Mouse (Mus musculus): ENCODE measurements around the gene 1700001O22Rik. TPM values are rescaled to one million over a fixed set of nuclear protein-coding genes. Genes with fewer than 3 reads are reported as not detected.

Gene 1700001O22Rik
- 0.64 and 3.4 TPM in 2 replicates for polyA plus RNA-seq (2012; rRNA removed; ENCODE audit: low replicate concordance)

GRCm38 (mm10) chr2:30803604-30804003 is at the start of gene 1700001O22Rik:
Gene 1700001O22Rik, minus strand, starts transcription at chr2:30803661.

GRCm38 (mm10) chr2:30834373-30835022 is 31.0 kb upstream of the 1700001O22Rik start, which contains the start of gene Prrx2:
Gene Prrx2, plus strand, starts transcription at chr2:30834972.

GRCm38 (mm10) chr2:30830283-30830795 is 26.9 kb upstream of the 1700001O22Rik start, which contains the start of gene Asb6:
Gene Asb6, minus strand, starts transcription at chr2:30830333.

GRCm38 (mm10) chr2:30807648-30808295 is 4.3 kb upstream of the 1700001O22Rik start, which contains the start of gene Ntmt1:
Gene Ntmt1, plus strand, starts transcription at chr2:30807826.

Other genes with a start within 250 kb of the 1700001O22Rik start
- 0.85 TPM in 1 of 2 replicates, not detected in the other for gene Cstad, start 208.6 kb downstream of the 1700001O22Rik start, polyA plus RNA-seq (2012; rRNA removed; ENCODE audit: low replicate concordance)
- 21.2 and 24.8 TPM in 2 replicates for gene Ntmt1, start 4.2 kb upstream of the 1700001O22Rik start, polyA plus RNA-seq (2012; rRNA removed; ENCODE audit: low replicate concordance)
- gene Asb6, start 26.7 kb upstream of the 1700001O22Rik start, polyA plus RNA-seq (2012; rRNA removed; ENCODE audit: low replicate concordance): 25.1 and 27.8 TPM in 2 replicates
- gene Prrx2, start 31.3 kb upstream of the 1700001O22Rik start, polyA plus RNA-seq (2012; rRNA removed; ENCODE audit: low replicate concordance): 3.2 and 4.0 TPM in 2 replicates
- 12.7 and 14.5 TPM in 2 replicates for gene Ptges, start 126.2 kb upstream of the 1700001O22Rik start, polyA plus RNA-seq (2012; rRNA removed; ENCODE audit: low replicate concordance)
- gene Tor1b, start 149.3 kb upstream of the 1700001O22Rik start, polyA plus RNA-seq (2012; rRNA removed; ENCODE audit: low replicate concordance): 12.3 and 19.9 TPM in 2 replicates
- gene Tor1a, start 164.3 kb upstream of the 1700001O22Rik start, polyA plus RNA-seq (2012; rRNA removed; ENCODE audit: low replicate concordance): 66.2 and 88.2 TPM in 2 replicates
- 4.2 and 6.4 TPM in 2 replicates for gene BC005624, start 178.5 kb upstream of the 1700001O22Rik start, polyA plus RNA-seq (2012; rRNA removed; ENCODE audit: low replicate concordance)
- gene Usp20, start 178.6 kb upstream of the 1700001O22Rik start, polyA plus RNA-seq (2012; rRNA removed; ENCODE audit: low replicate concordance): 5.2 and 11.9 TPM in 2 replicates

All from duodenum, adult 2 months (tissue).